Mouse (Mus musculus) C2C12 (cell line): ENCODE results near the gene Mmp19. TPM values are rescaled to one million over a fixed set of nuclear protein-coding genes. Genes with fewer than 3 reads are reported as not detected.
A peak's percentile ranks its signal among the peaks of the same experiment; 100 is the strongest.

Source experiments
- H3K27me3 ChIP-seq: one replicate; pipeline ENCODE4 v1.6.1; 2011; ENCODE audit not compliant: control insufficient read depth, insufficient read depth, insufficient read length
- H3K36me3 ChIP-seq: one replicate; pipeline ENCODE4 v1.6.1; 2011; ENCODE audit not compliant: control insufficient read depth, insufficient read depth
- H3K4me3 ChIP-seq: one replicate; pipeline ENCODE4 v1.5.1; 2011; ENCODE audit warnings: mild to moderate bottlenecking, control low read depth; ENCODE audit not compliant: poor library complexity, insufficient read depth, severe bottlenecking
- H3K79me2 ChIP-seq: one replicate; pipeline ENCODE4 v1.6.1; 2011; ENCODE audit not compliant: control insufficient read depth, insufficient read depth
- H3K79me3 ChIP-seq: one replicate; pipeline ENCODE4 v1.6.1; 2011; ENCODE audit warnings: low read depth, control low read depth
- H3ac ChIP-seq: one replicate; pipeline ENCODE3; 2011; ENCODE audit warnings: low read depth; ENCODE audit not compliant: control insufficient read depth, insufficient read length
- CEBPB ChIP-seq: IDR thresholded peaks from one replicate; pipeline ENCODE4 v1.6.1; 2011; ENCODE audit warnings: low read depth, mild to moderate bottlenecking, control low read depth, moderate library complexity
- CTCF ChIP-seq: IDR thresholded peaks from one replicate; pipeline ENCODE4 v1.5.1; 2011; ENCODE audit not compliant: control insufficient read depth, insufficient read depth, insufficient read length
- FOSL1 ChIP-seq: IDR thresholded peaks from one replicate; pipeline ENCODE4 v1.8.0; 2011; ENCODE audit warnings: mild to moderate bottlenecking, low read length; ENCODE audit not compliant: poor library complexity, insufficient read depth, severe bottlenecking
- MAX ChIP-seq: IDR thresholded peaks from one replicate; pipeline ENCODE4 v1.6.1; 2011; ENCODE audit warnings: mild to moderate bottlenecking, control low read depth
- MYOD1 ChIP-seq: IDR thresholded peaks from one replicate; pipeline ENCODE4 v1.6.1; 2011; ENCODE audit warnings: low read depth; ENCODE audit not compliant: control insufficient read depth, insufficient read length
- MYOG ChIP-seq: IDR thresholded peaks from one replicate; pipeline ENCODE4 v1.6.1; 2011; ENCODE audit not compliant: control insufficient read depth, insufficient read length; ENCODE audit errors: extremely low read depth
- USF1 ChIP-seq: IDR thresholded peaks from one replicate; pipeline ENCODE4 v1.6.1; 2011; ENCODE audit warnings: low read depth, mild to moderate bottlenecking, control low read depth, moderate library complexity
- long read RNA-seq, 2 experiments: library from polyadenylated mRNA; unstranded; transcript quantifications; one replicate each; pipeline ENCODE4 v2.0.0; 2019 to 2020
- polyA plus RNA-seq: library from polyadenylated mRNA; unstranded; fragments of >200 nt; fragmentation: generic; extraction: Trizol; gene quantifications from one replicate; pipeline ENCODE4 v1.2.1, GENCODE M21; 2012; ENCODE audit warnings: missing spikeins

Gene Mmp19
- polyA plus RNA-seq = 1.7 TPM
- long read RNA-seq, experiment 1, partial matches to known transcripts = 0 of 4 reads
- long read RNA-seq, experiment 1, other reads (novel, unspliced or antisense) = 2 of 4 reads
- long read RNA-seq, experiment 2, partial matches to known transcripts = 0 of 2 reads
- long read RNA-seq, experiment 2, other reads (novel, unspliced or antisense) = 0 of 2 reads

DNA sequence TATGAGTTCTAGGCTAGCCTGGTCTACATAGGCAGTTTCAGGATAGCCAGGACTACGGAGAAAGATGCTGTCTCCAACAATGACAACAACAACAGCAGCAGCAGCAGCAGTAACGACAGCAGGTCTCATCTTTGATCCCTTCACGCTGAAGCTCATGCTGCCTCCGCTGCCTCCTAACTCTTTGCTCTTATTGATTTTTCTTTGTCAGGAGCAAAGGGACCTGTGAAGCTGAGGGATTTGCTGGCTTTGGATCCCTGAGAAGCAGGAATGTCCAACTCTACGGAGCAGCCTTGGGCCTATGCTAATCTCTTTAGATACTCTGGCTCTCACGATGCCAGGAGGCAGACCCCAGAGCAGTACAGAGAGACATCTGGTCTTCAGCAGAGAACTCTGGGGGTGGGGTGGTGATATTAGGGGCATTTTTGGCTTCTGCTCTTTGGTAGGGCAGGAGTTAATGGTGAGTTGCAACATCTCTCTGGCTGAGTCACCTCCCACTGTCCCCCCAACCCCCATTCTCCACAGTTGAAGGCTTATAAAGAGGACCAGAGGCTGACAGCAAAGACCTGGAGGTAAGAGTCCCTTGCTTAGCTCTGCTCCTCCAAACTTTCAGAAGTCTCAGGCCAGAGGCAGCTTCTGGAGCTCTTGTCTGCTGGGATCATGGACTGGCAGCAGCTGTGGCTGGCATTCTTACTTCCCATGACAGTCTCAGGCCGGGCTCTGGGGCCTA, at the start of gene Mmp19:
TSS of gene Mmp19 (plus strand) at position 513 of the 727 bp plus-strand sequence.
- no peak for TF ChIP-seq CTCF
- peak; percentile 78 for TF ChIP-seq CEBPB
- no peak for TF ChIP-seq USF1
- no peak for TF ChIP-seq MYOD1
- no peak for TF ChIP-seq MAX
- no peak for TF ChIP-seq FOSL1
- no peak within 1 kb of the TSS for H3K4me3 ChIP-seq
- no peaks in the 10 kb centered on the region for H3K27me3 ChIP-seq
- H3K36me3 ChIP-seq = no peaks in the 10 kb centered on the region
- H3ac ChIP-seq = no peak within 1 kb of the TSS
- H3K79me3 ChIP-seq = no peaks in the 10 kb centered on the region
- no peaks in the 10 kb centered on the region for H3K79me2 ChIP-seq

DNA sequence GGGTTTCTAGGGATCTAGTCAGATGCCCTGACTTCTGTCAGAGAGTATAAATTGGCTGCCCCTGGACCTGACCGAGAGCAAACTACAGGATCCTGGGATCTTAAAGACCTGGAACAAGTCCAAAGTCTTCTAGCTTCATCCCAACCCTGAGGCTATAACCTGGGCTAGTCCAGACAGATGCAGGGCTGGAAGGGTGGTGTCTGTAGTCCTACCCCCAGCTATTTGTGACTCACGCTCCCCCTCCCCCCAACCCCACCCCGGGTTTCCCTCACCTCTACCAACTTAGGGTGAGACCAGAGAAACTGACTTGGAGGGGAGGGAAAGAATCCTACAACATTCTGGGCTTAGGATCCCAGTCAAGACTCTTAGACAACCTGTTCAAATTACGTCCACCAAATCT, 48.1 kb upstream of the Mmp19 start:
- Histone ChIP-seq H3K36me3 (no peaks in the 10 kb centered on the region), H3K27me3 (no peaks in the 10 kb centered on the region), H3K79me3 (no peaks in the 10 kb centered on the region), H3ac (no peak overlapping the region), H3K4me3 (peak overlapping the region; percentile 33), H3K79me2 (no peaks in the 10 kb centered on the region)
- TF ChIP-seq CEBPB = no peak
- TF ChIP-seq USF1 = no peak
- TF ChIP-seq MYOD1 = no peak
- TF ChIP-seq MYOG = no peak
- no peak for TF ChIP-seq MAX
- no peak for TF ChIP-seq CTCF
- no peak for TF ChIP-seq FOSL1

DNA sequence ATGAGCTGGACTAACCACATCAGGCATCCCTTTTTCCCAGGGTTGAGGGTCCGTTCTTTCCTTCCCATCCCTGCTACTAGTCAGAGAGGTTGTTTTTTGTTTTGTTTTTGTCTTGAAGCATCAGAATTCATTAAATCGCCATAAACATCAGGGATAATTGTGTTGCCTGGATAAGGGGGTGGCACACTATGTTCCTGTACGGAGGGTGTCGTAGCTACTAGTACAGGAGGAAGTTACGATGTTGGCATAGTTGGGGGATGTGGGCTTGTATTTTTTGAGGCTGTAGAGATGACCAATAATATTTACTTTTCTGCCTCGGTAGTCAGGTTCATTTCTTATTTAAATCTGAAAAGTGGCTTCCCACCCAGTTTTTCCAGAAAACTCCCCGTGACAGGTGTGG, 47.5 kb upstream of the Mmp19 start:
- no peaks in the 10 kb centered on the region for H3K36me3 ChIP-seq
- TF ChIP-seq MAX = no peak
- TF ChIP-seq CEBPB = no peak
- no peak for TF ChIP-seq MYOD1
- no peak for TF ChIP-seq CTCF
- TF ChIP-seq FOSL1 = no peak
- TF ChIP-seq MYOG = no peak
- TF ChIP-seq USF1 = no peak

DNA sequence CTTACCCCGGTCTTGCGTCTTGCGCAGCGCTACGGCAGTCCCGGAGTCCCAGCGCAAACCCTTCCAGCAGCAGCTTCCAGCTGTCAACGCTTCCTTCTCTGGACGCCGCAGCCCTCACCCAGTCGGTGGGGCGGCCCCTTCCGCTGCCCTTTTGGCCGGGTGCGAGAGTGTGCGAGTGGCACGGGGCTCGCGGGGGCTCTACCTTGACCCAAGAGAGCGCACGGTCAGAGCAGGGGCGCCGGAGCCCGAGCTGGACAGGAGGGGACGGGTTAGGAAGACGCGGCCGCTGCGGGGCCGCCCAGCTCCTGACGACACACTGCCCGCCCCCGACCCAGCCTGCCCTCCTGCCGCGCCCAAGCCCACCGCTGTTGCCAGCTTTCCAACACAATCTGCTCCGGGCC, 46.9 kb upstream of the Mmp19 start:
- Histone ChIP-seq H3K79me2 (peaks cover 11% of the 10 kb centered on the region), H3K27me3 (no peaks in the 10 kb centered on the region), H3ac (peak overlapping the region; percentile 91), H3K79me3 (peaks cover 4% of the 10 kb centered on the region), H3K4me3 (peak overlapping the region; percentile 33), H3K36me3 (no peaks in the 10 kb centered on the region)
- no peak for TF ChIP-seq MYOG

More for the DNA sequence above, 47.5 kb upstream of the Mmp19 start:
- H3K27me3 ChIP-seq = no peaks in the 10 kb centered on the region
- H3K4me3 ChIP-seq = peak overlapping the region; percentile 33
- peak overlapping the region; percentile 91 for H3ac ChIP-seq
- no peaks in the 10 kb centered on the region for H3K79me3 ChIP-seq
- H3K79me2 ChIP-seq = peaks cover 5% of the 10 kb centered on the region

DNA sequence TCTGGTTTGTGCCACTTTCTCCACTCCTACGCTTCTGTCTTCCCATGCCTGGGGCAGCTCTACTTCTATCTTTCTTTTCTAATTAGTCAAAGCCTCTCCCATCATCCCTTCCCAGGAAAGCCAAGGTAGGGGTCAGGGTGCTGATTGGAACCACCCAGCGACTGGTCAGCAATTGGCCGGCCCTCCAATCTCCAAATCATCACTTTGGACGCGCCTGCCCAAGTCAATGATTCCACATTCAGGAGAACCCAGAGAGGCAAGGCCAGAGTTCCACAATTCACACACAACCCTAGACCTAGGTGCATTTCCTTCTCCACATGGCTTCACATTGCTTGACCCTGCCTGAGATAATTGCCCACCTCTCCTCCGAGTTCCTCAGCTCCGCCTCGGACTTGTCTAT, 46.5 kb upstream of the Mmp19 start:
- Histone ChIP-seq H3ac (peak overlapping the region; percentile 91), H3K27me3 (no peaks in the 10 kb centered on the region), H3K4me3 (peak overlapping the region; percentile 33), H3K79me2 (peaks cover 15% of the 10 kb centered on the region), H3K36me3 (no peaks in the 10 kb centered on the region), H3K79me3 (peaks cover 8% of the 10 kb centered on the region)
- TF ChIP-seq CTCF (no peak), MAX (no peak), USF1 (no peak), FOSL1 (no peak), CEBPB (no peak), MYOG (no peak), MYOD1 (no peak)
